Mouse (Mus musculus): ENCODE results near the gene Krt33a. TPM values are rescaled to one million over a fixed set of nuclear protein-coding genes. Genes with fewer than 3 reads are reported as not detected.

Krt33a gene
- polyA plus RNA-seq, 1 experiment from 2014 or later = not detected

DNA sequence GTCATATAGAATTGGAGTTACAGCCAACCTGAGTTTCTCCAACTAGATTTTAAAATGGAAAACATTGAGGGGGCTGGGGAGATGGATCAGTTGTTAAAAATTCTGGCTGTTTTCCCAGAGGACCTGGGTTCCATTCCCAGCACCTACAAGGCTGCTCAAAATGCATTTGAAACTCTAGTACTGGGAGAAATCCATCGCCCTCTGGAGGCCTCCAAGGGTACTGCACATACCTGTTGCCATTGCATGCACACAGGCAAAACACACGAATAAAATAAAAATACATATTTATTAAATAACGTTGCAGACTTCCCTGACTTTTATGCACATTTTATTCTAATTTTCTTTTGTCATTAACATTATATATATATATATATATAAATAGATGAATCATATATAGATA, 9.4 kb downstream of the Krt33a start:
- 57% methylated on average over 3 of the region's 3 CpGs for WGBS
- no peaks in the 10 kb centered on the region for H3K4me1 ChIP-seq
- no peaks in the 10 kb centered on the region for H3K9me3 ChIP-seq (replicated peaks)
- no peaks in the 10 kb centered on the region for H3K27me3 ChIP-seq (ENCODE audit: low read depth, poor library complexity, severe bottlenecking)
- H3K36me3 ChIP-seq = no peaks in the 10 kb centered on the region
- H3K27ac ChIP-seq (replicated peaks) = no peak overlapping the region
- DNase-seq (ENCODE audit: low spot score) = no peak
- H3K4me3 ChIP-seq = no peak overlapping the region

DNA sequence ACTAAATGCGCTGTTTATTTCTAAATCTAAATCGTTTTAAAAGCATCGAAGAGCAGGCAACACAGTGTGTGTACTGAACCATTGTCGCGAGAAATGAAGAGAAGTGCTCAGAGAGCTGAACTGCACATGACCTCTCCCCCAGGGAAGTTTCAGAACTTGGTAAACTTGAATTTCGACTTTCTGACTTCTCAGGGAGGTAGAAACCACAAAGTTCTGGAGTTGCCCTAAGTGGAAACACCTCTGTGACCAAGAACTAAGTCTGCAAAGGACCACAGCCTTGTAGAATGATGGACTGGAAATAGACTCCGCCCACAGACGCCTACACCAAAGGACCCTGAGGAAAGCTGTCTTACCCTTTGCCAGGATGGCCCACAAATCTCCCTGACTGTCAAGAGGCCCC, 10.1 kb downstream of the Krt33a start:
- Histone ChIP-seq H3K36me3 (no peaks in the 10 kb centered on the region), H3K4me1 (no peaks in the 10 kb centered on the region), H3K9me3 (replicated peaks) (no peaks in the 10 kb centered on the region), H3K27me3 (ENCODE audit: low read depth, poor library complexity, severe bottlenecking) (no peaks in the 10 kb centered on the region), H3K4me3 (no peak overlapping the region), H3K27ac (replicated peaks) (no peak overlapping the region)
- 92% methylated on average over 8 of the region's 8 CpGs for WGBS
- DNase-seq (ENCODE audit: low spot score) = no peak

DNA sequence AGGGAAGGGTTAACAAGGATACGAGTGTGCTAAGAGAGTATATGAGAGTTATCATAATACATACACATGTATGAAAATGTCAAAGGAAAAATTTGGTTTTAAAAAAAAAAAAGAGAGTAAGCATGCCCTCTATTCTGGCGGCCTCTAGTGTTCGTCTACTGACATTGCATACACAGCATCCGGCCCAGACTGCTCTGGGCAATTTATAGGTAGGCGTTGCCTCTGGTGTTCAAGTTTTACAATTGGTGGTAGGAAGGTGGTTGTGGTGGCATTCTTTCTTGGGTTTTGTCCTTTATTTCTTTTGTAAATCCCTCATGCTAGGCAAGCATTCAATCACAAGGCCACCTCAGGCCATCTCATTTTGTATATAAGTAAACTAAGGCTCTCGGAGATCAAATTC, 11.2 kb downstream of the Krt33a start:
- DNase-seq (ENCODE audit: low spot score) = peak; percentile 30
- 33% methylated on average over 6 of the region's 6 CpGs for WGBS

DNA sequence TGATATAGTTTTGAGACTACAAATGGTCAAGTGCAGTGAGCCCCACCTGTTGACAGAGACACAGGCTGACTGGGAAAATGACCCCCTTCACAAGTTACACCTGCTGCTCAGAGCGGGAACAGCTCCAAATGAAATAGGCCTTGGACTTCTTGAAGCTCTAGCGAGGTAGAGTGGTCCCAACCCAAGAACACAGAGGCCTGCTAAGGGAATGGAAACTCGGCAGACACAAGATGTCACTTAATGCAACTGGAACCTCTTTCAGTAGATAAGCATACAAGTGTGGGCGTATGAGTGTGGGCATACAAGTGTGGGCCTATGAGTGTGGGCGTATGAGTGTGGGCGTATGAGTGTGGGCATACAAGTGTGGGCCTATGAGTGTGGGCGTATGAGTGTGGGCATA, 16.9 kb downstream of the Krt33a start:
- H3K27ac ChIP-seq (replicated peaks) = no peak overlapping the region
- no peak overlapping the region for H3K4me3 ChIP-seq
- no peak for DNase-seq (ENCODE audit: low spot score)
- H3K27me3 ChIP-seq (ENCODE audit: low read depth, poor library complexity, severe bottlenecking) = peaks cover 9% of the 10 kb centered on the region
- H3K9me3 ChIP-seq (replicated peaks) = no peaks in the 10 kb centered on the region
- 92% methylated on average over 7 of the region's 7 CpGs for WGBS
- H3K36me3 ChIP-seq = no peaks in the 10 kb centered on the region
- H3K4me1 ChIP-seq = no peaks in the 10 kb centered on the region

More for the DNA sequence above, 11.2 kb downstream of the Krt33a start:
- Histone ChIP-seq H3K4me1 (no peaks in the 10 kb centered on the region), H3K36me3 (no peaks in the 10 kb centered on the region), H3K27ac (replicated peaks) (no peak overlapping the region), H3K4me3 (no peak overlapping the region), H3K27me3 (ENCODE audit: low read depth, poor library complexity, severe bottlenecking) (no peaks in the 10 kb centered on the region), H3K9me3 (replicated peaks) (no peaks in the 10 kb centered on the region)

DNA sequence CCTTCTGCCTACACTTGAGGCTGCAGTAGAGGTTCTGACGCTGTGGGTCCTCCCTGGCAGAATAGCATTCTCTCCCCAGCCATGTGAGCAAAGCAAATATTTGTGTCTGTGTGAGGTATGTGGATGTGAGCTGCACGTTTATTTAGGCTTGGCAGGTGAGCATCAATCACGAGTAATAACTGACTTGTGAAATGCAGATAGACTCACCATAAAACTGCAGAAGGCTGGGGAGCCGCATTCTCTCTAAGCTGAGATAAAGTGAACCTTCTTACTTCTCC, 21.7 kb downstream of the Krt33a start:
- 74% methylated on average over 4 of the region's 4 CpGs for WGBS
- no peak overlapping the region for H3K27ac ChIP-seq (replicated peaks)
- H3K4me3 ChIP-seq = no peak overlapping the region
- peaks cover 25% of the 10 kb centered on the region for H3K27me3 ChIP-seq (ENCODE audit: low read depth, poor library complexity, severe bottlenecking)
- H3K4me1 ChIP-seq = peaks cover 7% of the 10 kb centered on the region
- H3K36me3 ChIP-seq = no peaks in the 10 kb centered on the region
- no peak for DNase-seq (ENCODE audit: low spot score)
- H3K9me3 ChIP-seq (replicated peaks) = no peaks in the 10 kb centered on the region

DNA sequence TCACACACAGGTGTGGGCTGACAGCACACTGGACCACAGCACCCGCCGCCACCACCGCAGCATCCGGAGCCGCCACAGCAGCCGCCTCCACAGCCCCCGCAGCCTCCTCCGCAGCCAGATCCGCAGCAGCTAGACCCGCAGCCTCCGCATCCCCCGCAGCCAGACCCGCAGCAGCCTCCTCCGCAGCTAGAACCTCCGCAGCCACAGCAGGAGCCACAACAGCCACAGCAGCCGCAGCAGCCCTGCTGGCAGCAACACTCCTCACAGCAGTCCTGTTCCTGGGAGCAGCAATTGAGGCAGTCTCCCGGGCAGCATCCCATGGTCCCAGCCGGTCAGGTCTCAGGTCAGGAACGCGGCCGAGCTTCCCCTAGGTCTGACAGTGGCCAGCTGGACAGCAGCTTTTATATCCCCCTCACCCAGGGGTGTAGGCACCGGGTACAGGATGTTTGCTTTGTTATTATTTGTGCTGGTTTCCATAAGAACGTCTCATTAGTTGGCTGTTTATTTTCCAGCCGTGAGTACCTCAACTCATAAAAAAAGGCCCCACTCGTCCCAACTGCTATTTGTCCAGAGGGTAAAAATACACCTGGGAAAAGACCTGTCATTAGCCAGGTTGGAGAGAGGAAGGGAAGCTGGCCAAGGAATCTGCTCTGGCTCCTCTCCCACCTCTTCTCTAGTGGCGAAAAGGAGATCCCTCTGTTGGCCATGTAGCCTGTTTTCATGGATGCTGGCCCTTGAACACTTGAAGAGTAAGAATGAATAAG, 22.2 kb downstream of the Krt33a start, which contains the start of gene Krtap17-1:
TSS of gene Krtap17-1 (minus strand) at position 375 of the 764 bp plus-strand sequence.
- peak within 1 kb of the TSS; percentile 63 for H3K27ac ChIP-seq (replicated peaks)
- no peaks in the 10 kb centered on the region for H3K36me3 ChIP-seq
- DNase-seq (ENCODE audit: low spot score) = no peak
- H3K9me3 ChIP-seq (replicated peaks) = no peaks in the 10 kb centered on the region
- peak within 1 kb of the TSS; percentile 40 for H3K4me3 ChIP-seq
- H3K27me3 ChIP-seq (ENCODE audit: low read depth, poor library complexity, severe bottlenecking) = peaks cover 25% of the 10 kb centered on the region
- H3K4me1 ChIP-seq = peaks cover 7% of the 10 kb centered on the region
- 33% methylated on average over 26 of the region's 26 CpGs for WGBS

DNA sequence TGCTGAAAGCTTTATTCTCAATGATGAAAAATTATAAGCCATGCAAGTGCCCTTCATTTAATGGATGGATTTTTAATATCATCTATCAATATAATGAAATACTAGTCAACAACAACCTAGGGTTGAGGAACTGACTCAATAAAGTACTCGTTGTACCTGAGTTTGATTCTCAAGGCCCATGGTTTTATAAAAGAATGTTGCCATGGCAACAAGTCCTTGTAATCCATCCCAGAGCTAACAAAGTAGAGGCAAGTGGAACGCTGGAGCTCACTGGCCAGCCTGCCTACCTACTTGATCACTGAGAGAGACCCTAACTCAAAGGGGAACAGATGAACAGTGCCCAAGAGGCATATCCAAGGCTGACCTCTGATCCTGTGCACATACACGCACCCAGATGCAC, 25.4 kb downstream of the Krt33a start:
- Histone ChIP-seq H3K4me3 (no peak overlapping the region), H3K4me1 (peaks cover 7% of the 10 kb centered on the region), H3K27ac (replicated peaks) (no peak overlapping the region), H3K27me3 (ENCODE audit: low read depth, poor library complexity, severe bottlenecking) (peaks cover 25% of the 10 kb centered on the region), H3K9me3 (replicated peaks) (no peaks in the 10 kb centered on the region), H3K36me3 (no peaks in the 10 kb centered on the region)
- no peak for DNase-seq (ENCODE audit: low spot score)
- WGBS = 74% methylated on average over 3 of the region's 3 CpGs

DNA sequence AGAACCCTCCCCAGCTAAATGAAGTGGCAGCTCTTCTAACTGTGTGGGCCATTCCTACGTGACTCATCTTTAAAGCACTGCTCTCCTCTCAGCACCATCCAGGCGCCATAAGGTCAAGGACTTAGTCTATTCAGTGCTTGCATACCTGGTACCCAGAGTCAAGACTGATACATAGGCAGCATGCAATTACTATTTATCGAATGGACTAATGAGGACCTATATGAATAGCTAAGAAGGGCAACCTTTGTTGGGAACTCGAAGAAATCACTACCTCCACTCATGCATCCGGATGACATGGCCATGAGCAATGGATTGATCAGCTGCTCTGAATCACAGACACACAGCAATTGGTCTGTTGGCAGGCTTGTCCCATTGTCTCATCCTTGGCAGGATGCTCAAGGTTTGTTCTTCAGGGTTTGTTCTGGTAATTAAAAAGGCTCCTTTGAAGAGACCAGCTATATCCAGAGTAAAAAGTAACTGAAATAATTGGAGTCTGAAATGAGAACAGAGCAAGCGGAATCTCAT, 26.1 kb downstream of the Krt33a start:
- Histone ChIP-seq H3K36me3 (no peaks in the 10 kb centered on the region), H3K4me3 (no peak overlapping the region), H3K27me3 (ENCODE audit: low read depth, poor library complexity, severe bottlenecking) (peaks cover 25% of the 10 kb centered on the region), H3K4me1 (peaks cover 7% of the 10 kb centered on the region), H3K27ac (replicated peaks) (no peak overlapping the region), H3K9me3 (replicated peaks) (no peaks in the 10 kb centered on the region)
- 89% methylated on average over 6 of the region's 6 CpGs for WGBS
- DNase-seq (ENCODE audit: low spot score) = no peak

DNA sequence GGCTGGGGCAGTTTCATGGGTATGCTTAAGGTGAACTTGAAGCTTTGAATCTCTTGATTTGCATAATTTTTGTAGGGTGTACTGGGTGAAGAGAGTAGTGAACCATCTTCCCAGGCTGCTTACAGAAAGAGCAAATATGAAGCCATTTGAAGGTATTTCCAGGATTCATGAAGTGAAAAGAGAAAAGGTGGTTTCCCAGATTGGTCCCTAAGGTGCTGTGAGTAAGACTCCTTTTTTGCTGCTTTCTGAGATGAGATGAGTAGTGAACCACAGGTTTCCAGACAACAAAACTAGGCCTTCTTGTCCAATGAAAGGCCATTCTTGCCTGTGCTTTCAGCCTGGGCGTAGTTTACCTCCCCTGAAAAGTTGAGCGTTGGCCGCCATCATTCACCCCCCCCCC, 27.5 kb downstream of the Krt33a start:
- Histone ChIP-seq H3K27me3 (ENCODE audit: low read depth, poor library complexity, severe bottlenecking) (peaks cover 10% of the 10 kb centered on the region), H3K36me3 (no peaks in the 10 kb centered on the region), H3K4me1 (peaks cover 4% of the 10 kb centered on the region), H3K27ac (replicated peaks) (no peak overlapping the region), H3K4me3 (no peak overlapping the region), H3K9me3 (replicated peaks) (no peaks in the 10 kb centered on the region)
- DNase-seq (ENCODE audit: low spot score) = no peak
- 97% methylated on average over 3 of the region's 3 CpGs for WGBS

DNA sequence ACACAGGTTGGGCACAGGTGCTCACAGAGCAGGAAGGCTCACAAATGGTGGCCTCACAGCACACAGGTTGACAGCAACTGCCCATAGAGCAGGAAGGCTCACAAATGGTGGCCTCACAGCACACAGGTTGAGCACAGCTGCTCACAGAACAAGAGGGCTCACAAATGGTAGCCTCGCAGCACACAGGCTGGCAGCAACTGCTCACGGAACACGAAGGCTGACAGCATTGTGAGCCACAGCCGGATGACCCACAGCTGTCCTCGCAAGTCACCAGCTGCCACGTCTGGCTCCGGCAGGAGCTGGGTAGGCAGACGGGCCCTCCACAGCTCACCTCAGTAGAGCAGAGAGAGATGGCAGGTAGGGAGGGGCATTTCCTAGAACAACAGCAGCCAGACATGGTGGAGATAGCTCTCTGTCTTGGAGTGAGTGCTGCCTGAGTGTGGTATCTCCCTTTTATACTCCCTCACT, 29.8 kb downstream of the Krt33a start, which contains the start of gene Krtap16-1:
TSS of gene Krtap16-1 (minus strand) at position 418 of the 468 bp plus-strand sequence.
- Histone ChIP-seq H3K4me1 (no peaks in the 10 kb centered on the region), H3K4me3 (no peak within 1 kb of the TSS), H3K27me3 (ENCODE audit: low read depth, poor library complexity, severe bottlenecking) (no peaks in the 10 kb centered on the region), H3K36me3 (no peaks in the 10 kb centered on the region), H3K27ac (replicated peaks) (no peak within 1 kb of the TSS; the same call in 1 of the 2 replicates), H3K9me3 (replicated peaks) (no peaks in the 10 kb centered on the region)
- WGBS = 88% methylated on average over 8 of the region's 8 CpGs
- no peak for DNase-seq (ENCODE audit: low spot score)

DNA sequence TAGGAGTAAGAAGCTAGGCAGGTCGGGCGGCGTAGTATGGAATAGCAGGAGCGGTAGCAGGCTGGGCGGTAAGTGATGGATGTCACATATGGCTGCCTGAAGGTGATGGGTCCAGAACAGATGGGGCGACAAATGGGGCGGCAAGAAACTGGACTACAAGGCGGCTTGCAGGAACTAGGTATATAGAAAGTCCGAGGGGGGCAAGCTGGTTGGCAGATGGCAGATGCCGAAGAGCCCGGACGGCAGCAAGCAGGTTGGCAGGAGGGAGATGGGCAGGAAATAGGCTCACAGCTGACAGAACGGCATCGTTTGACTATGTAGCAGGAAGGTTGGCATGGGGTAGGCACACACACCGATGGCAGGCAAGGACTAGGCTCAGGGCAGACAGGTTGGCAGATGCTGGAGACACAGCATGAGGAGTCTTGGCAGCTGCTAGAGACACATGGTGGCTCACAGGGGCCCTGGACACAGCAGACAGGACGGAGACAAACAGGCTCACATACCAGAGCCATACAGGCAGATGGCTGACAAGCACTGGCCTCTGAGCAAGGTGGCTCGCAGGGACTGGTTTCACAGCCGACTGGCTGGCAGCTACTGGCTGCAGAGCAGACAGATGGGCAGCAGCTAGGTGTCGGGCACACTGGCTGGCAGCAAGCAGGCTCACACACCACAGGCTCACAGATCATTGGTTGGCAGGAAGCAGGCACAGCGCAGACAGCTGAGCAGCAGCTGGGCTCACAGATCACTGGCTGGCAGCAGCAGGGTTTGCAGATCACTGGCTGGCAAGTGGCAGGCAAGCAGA, 30.5 kb downstream of the Krt33a start:
- Histone ChIP-seq H3K4me3 (no peak overlapping the region), H3K27ac (replicated peaks) (no peak overlapping the region; the same call in 1 of the 2 replicates), H3K9me3 (replicated peaks) (no peaks in the 10 kb centered on the region), H3K4me1 (no peaks in the 10 kb centered on the region), H3K27me3 (ENCODE audit: low read depth, poor library complexity, severe bottlenecking) (no peaks in the 10 kb centered on the region), H3K36me3 (no peaks in the 10 kb centered on the region)
- WGBS = 87% methylated on average over 20 of the region's 20 CpGs
- no peak for DNase-seq (ENCODE audit: low spot score)

DNA sequence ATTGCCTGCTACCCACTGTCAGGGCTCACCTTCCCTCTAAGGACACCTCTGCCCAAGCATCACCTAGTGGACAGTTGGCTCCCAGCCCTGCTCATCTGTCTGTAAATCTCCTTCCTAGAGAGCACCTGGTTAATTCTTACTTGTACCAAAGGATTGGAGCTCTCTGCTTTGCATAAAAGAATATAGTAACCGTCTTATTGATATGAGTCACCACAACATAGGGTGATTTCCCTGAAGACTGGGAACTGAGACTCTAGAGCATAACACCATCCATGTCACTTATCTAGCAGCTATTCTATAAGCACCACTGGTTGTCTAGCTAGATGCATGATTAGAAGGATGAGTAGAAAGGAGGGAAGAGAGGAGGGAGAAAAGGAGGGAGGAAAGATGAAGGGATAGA, 32.6 kb downstream of the Krt33a start:
- no peak overlapping the region for H3K27ac ChIP-seq (replicated peaks)
- H3K4me1 ChIP-seq = no peaks in the 10 kb centered on the region
- H3K4me3 ChIP-seq = no peak overlapping the region
- H3K27me3 ChIP-seq (ENCODE audit: low read depth, poor library complexity, severe bottlenecking) = no peaks in the 10 kb centered on the region
- DNase-seq (ENCODE audit: low spot score) = no peak
- H3K9me3 ChIP-seq (replicated peaks) = no peaks in the 10 kb centered on the region
- WGBS = 90% methylated on average over 1 of the region's 1 CpGs
- no peaks in the 10 kb centered on the region for H3K36me3 ChIP-seq

DNA sequence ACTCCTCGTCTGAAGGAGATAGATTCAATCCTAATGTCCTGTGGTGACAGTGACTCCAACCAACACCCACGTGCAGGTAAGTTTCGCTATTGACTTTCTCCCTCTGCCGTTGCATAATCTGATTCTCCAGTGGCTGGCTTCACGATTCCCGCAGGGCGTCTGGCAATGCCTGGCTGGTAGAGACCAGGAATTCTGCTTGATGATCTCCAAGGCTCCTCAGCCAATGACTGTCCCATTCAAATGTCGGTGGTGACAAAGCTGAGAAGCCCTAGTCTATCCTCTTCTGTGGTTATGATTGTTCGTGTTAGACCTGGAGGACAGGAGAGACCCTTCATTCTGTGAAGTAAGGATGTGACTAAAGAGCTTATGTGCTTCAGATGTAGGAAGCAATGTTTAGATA, 33.3 kb downstream of the Krt33a start:
- 86% methylated on average over 9 of the region's 9 CpGs for WGBS
- no peak for DNase-seq (ENCODE audit: low spot score)
- Histone ChIP-seq H3K9me3 (replicated peaks) (no peaks in the 10 kb centered on the region), H3K27me3 (ENCODE audit: low read depth, poor library complexity, severe bottlenecking) (no peaks in the 10 kb centered on the region), H3K4me3 (no peak overlapping the region), H3K36me3 (no peaks in the 10 kb centered on the region), H3K27ac (replicated peaks) (no peak overlapping the region), H3K4me1 (no peaks in the 10 kb centered on the region)

All from midbrain, embryonic 10.5 days (tissue).